Mouse (Mus musculus): ENCODE measurements around the gene Gm3880. TPM values are rescaled to one million over a fixed set of nuclear protein-coding genes. Genes with fewer than 3 reads are reported as not detected.
A peak's percentile ranks its signal among the peaks of the same experiment; 100 is the strongest.
"Not testable (repeated sequence)": the region's sequence is repeated elsewhere in the genome, so short reads cannot be mapped to it uniquely, and the experiment has no call there.

Gene Gm3880
- polyA plus RNA-seq (2016; fragmentation: Nextera tagmentation; extraction: Ambion mirVana): not detected in 2 replicates

DNA sequence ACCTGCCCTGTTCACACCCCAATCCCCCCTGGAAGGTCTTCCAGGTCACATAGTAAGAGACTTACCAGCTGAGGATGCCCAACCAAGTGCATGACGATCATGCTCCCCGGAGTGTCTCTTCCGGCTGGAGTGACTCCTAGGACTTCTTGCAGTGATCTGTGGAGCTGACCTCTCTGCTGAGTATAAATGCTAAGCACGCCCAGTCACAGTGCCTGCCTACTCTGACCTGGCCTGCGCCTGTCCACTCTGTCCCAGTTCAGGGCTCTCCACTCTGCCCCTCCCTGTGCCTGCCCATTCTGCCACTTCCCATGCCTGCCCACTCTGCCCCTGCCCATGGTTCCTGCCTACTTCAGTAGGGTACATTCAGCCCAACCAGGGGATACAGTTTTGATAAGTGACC is at the start of gene Gm3880:
Gene Gm3880 (minus strand): TSS at position 101 of the 400 bp plus-strand sequence.
- H3K36me3 ChIP-seq (replicated peaks); H3K27ac ChIP-seq; H3K27me3 ChIP-seq; H3K4me2 ChIP-seq; H3K9ac ChIP-seq; H3K9me3 ChIP-seq; H3K4me1 ChIP-seq; H3K4me3 ChIP-seq (replicated peaks); ATAC-seq (ENCODE audit: low FRiP score): not testable (repeated sequence)
- WGBS: 86% methylated on average over 5 of the region's 5 CpGs

DNA sequence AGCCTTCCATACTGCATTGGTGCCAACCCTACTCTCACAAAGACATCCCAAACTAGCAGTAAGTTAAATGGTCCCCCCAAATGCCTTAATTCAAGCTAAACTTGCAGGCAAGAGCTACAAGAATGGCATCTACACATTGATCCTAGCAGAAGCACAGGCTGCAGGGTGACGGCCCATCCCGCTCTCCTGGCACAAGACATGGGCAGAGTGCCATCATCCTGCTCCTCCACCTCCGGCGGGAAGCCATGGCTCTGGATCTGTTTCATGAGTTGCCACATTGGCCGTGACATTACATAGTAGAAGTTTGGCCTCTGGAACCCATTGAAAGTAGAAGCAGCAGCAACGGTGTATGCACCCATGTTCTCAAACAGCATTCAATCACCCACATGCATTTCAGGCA is 37.5 kb upstream of the Gm3880 start:
- not testable (repeated sequence) for H3K9me3 ChIP-seq; H3K4me1 ChIP-seq; H3K27me3 ChIP-seq; ATAC-seq (ENCODE audit: low FRiP score); H3K9ac ChIP-seq; H3K27ac ChIP-seq; H3K4me3 ChIP-seq (replicated peaks); H3K36me3 ChIP-seq (replicated peaks); H3K4me2 ChIP-seq
- WGBS: 93% methylated on average over 6 of the region's 6 CpGs

DNA sequence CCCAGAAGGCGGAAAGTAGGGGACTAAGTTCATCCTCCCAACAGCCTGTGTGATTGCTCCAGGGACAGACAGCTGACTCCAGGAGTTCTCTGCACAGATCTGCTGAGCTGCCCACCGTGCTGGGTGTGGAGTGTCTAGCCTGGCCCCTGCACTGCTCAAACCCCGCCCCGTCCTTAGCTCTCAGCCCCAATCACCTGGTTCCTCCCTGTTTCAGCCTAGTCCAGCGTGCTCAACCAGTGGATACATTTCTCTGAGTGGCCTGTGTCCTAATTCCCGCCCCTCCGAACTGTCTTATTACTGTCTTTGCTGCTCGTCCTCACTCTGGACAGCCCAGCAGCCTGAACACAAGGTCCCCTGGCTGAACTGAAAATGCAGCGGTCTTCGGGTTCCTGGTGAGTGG is 20.8 kb upstream of the Gm3880 start, which contains the start of the genes Gm9112 and Dmrtc1b:
Gene Gm9112 (minus strand): TSS at position 101 of the 400 bp plus-strand sequence.
Gene Dmrtc1b (plus strand): TSS at position 331 of the 400 bp plus-strand sequence.
- not testable (repeated sequence) for H3K9ac ChIP-seq; H3K4me2 ChIP-seq; H3K9me3 ChIP-seq; H3K27ac ChIP-seq; H3K4me3 ChIP-seq (replicated peaks); ATAC-seq (ENCODE audit: low FRiP score); H3K36me3 ChIP-seq (replicated peaks); H3K4me1 ChIP-seq
- H3K27me3 ChIP-seq: peaks cover 16% of the 10 kb centered on the region
- WGBS: 87% methylated on average over 9 of the region's 10 CpGs

DNA sequence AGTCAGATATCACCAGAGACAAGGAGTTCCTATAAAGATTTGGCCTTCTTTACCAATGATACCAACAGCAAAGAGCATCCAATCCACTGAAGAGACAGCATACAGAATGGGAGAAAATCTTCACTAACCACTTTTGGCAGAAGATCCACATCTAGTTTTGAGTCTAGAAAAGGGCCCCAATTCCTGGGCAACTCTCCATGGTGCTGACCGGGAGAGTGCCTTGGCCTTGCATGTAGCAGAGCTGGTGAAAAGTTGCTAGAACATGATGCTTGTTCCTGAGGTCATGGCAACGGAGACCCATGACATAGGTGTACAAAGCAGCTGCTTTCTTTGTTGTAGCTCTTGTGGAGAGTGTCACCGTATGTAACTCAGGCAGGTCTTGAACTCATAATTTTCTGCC is 13.9 kb upstream of the Gm3880 start:
- H3K4me2 ChIP-seq; H3K9ac ChIP-seq; ATAC-seq (ENCODE audit: low FRiP score); H3K27ac ChIP-seq; H3K4me1 ChIP-seq; H3K9me3 ChIP-seq; H3K27me3 ChIP-seq; H3K36me3 ChIP-seq (replicated peaks); H3K4me3 ChIP-seq (replicated peaks): not testable (repeated sequence)
- 68% methylated on average over 3 of the region's 3 CpGs for WGBS

DNA sequence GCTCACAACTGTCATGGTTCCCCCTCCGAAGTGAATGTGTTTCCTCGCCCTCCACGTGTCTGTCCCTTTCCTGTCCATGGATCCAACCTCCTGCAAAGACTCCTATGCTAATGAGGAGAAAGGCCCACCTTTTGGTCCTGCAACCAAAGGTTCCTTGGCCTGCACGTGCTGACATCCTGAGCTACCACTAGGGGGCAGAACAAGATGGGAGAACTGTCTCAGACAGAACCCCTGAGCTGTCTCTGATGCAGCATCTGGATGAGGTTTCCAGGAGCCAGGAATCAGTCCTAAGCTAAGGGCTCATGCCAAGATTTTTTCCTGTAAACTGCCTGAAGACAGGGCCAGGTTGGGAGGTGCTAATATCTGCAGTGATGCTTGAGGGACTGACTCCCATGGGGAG is 2.5 kb upstream of the Gm3880 start:
- ATAC-seq (ENCODE audit: low FRiP score): peak; percentile 60; the same call in 1 of the 2 replicates
- not testable (repeated sequence) for H3K9me3 ChIP-seq; H3K9ac ChIP-seq; H3K4me3 ChIP-seq (replicated peaks); H3K4me2 ChIP-seq; H3K27ac ChIP-seq; H3K36me3 ChIP-seq (replicated peaks); H3K27me3 ChIP-seq; H3K4me1 ChIP-seq
- WGBS: 20% methylated on average over 4 of the region's 4 CpGs

DNA sequence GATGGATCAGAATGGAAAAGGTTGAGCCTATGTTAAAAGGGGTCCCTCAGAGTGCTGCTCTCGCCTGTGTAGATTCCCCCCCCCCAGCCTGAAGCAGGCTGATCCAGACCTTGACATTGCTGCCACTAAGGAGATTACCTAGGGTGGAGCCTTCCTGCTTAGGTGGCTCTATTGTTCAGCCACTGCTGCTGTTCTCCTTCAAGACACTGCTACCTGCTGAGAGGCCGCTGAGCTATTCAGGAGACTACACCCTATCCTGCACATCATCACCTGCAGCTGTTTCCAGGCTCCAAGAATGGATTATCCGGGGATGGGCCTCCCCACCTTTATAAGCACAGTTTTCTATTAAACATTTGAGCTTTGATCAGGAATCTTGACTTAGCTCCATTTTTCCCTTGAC is 2.1 kb downstream of the Gm3880 start:
- H3K4me2 ChIP-seq; H3K9me3 ChIP-seq; H3K27ac ChIP-seq; H3K4me1 ChIP-seq; H3K36me3 ChIP-seq (replicated peaks); H3K27me3 ChIP-seq; H3K9ac ChIP-seq; ATAC-seq (ENCODE audit: low FRiP score); H3K4me3 ChIP-seq (replicated peaks): not testable (repeated sequence)
- WGBS: 42% methylated on average over 3 of the region's 3 CpGs

DNA sequence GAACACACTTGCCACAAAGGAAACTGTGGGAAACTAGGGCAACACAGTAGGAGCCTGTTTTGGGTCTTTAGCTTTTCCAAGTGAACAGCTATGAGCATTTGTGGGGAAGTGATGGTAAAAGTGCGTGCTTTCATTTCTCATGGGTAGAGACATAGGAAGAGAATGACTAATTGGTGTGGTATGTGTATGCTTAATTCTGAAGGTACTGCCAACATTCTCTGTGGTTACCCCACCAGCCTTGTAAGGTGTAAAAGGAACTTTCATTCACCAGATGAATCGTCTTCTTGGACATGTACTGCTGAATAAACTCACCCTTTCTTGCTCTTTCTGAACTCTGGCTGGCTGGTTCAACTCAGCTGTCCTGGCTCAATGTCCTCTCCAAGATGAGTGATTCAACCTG is 20.1 kb downstream of the Gm3880 start:
- Histone ChIP-seq H3K4me1 (no peaks in the 10 kb centered on the region), H3K27ac (no peak overlapping the region), H3K9me3 (no peaks in the 10 kb centered on the region), H3K4me2 (no peak overlapping the region), H3K36me3 (replicated peaks) (no peaks in the 10 kb centered on the region), H3K9ac (no peak overlapping the region), H3K27me3 (peaks cover 7% of the 10 kb centered on the region; the same call in 1 of the 2 replicates), H3K4me3 (replicated peaks) (no peak overlapping the region)
- no peak for ATAC-seq (ENCODE audit: low FRiP score)
- 82% methylated on average over 2 of the region's 2 CpGs for WGBS

DNA sequence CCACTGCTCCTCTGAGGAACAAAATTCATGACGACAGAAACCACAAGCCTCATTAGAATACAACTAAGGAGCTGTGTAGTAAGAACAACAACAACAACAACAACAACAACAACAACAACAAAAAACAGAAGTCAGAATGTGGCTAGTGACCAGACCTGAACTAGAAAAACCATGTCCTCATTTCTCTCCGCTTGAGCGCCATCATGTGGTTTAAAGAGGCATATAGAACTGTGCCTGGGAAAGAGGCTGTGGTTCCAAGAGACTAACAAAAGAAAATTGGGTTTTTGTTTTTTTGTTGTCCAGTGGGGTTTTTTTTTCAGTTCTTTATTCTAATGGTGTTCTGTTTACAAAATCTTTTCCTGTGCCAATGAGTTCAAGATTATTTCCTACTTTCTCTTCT is 26.1 kb downstream of the Gm3880 start:
- Histone ChIP-seq H3K4me1 (no peaks in the 10 kb centered on the region), H3K36me3 (replicated peaks) (no peaks in the 10 kb centered on the region), H3K9ac (no peak overlapping the region), H3K9me3 (no peaks in the 10 kb centered on the region), H3K4me2 (no peak overlapping the region), H3K4me3 (replicated peaks) (no peak overlapping the region), H3K27ac (no peak overlapping the region), H3K27me3 (peaks cover 13% of the 10 kb centered on the region; the same call in 1 of the 2 replicates)
- no peak for ATAC-seq (ENCODE audit: low FRiP score)
- WGBS: 20% methylated on average over 3 of the region's 3 CpGs

DNA sequence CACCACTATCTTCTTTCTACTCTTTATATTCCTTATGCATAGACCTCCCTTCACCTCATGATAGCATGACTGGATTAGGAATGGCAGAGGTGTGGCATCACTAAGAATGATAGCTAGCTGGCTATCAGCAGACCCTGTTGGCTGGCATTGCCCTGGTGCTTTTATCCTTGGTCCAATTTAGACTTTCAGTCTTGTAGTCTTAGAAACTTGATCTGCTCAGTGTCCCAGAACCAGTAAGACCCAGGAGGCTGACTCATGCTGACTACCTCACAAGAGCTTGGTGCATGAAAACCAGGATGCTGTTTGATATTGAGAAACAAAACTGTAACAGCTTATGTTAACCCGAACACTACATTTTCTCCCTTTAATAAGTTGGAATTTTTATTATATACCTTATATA is 41.1 kb downstream of the Gm3880 start:
- Histone ChIP-seq H3K27ac (no peak overlapping the region), H3K4me3 (replicated peaks) (no peak overlapping the region), H3K4me1 (no peaks in the 10 kb centered on the region; the same call in 1 of the 2 replicates), H3K27me3 (peaks cover 29% of the 10 kb centered on the region), H3K9me3 (no peaks in the 10 kb centered on the region), H3K36me3 (replicated peaks) (no peaks in the 10 kb centered on the region), H3K4me2 (no peak overlapping the region), H3K9ac (no peak overlapping the region)
- no peak for ATAC-seq (ENCODE audit: low FRiP score)
- WGBS: 83% methylated on average over 1 of the region's 1 CpGs

DNA sequence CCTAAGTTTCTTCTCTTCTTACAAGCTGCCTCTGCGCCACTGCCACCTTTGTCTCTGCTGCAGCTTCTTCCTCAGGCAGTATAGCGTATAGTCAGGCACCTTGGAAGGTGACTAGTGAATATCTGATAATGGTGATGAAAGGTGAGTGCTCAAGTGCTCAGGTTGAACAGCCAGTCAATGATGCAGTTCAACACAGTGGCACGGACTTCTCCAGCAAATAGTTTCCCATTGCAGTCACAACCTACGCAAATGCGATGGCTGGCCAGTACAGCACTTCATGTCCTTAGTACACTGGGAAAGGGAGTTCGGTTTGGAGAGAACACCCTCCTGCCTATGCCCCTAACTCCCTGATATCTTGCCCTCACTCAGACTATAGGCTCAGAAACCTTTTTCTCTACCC is 41.6 kb downstream of the Gm3880 start:
- no peaks in the 10 kb centered on the region for H3K9me3 ChIP-seq
- 42% methylated on average over 6 of the region's 6 CpGs for WGBS
- H3K4me1 ChIP-seq: no peaks in the 10 kb centered on the region; the same call in 1 of the 2 replicates
- peaks cover 29% of the 10 kb centered on the region for H3K27me3 ChIP-seq
- H3K9ac ChIP-seq: no peak overlapping the region
- H3K27ac ChIP-seq: no peak overlapping the region
- ATAC-seq (ENCODE audit: low FRiP score): no peak
- peak overlapping the region; percentile 58 for H3K4me2 ChIP-seq
- H3K4me3 ChIP-seq (replicated peaks): no peak overlapping the region; the same call in 1 of the 2 replicates
- H3K36me3 ChIP-seq (replicated peaks): no peaks in the 10 kb centered on the region

DNA sequence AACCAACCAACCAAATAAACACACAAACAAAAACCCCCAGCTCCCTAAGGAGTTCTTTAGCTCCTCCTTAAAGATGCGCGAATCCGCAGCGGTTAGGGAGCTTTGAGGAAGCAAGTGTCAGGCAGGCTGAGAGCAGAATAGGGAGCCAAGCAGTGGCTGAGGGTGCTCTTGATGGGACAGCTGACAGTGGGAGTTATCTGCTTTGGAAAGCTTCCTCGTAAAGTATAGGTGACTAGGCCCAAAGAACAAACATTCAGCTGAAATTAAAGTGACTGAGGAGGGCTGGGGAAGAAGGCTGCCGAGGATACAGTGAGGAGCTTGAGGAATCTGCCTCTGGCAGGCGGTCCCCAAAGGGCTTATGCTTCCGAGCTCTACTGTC is 42.2 kb downstream of the Gm3880 start:
- H3K4me1 ChIP-seq: no peaks in the 10 kb centered on the region; the same call in 1 of the 2 replicates
- ATAC-seq (ENCODE audit: low FRiP score): no peak
- H3K27ac ChIP-seq: no peak overlapping the region
- H3K4me3 ChIP-seq (replicated peaks): peak overlapping the region; percentile 54
- no peaks in the 10 kb centered on the region for H3K36me3 ChIP-seq (replicated peaks)
- H3K9ac ChIP-seq: peak overlapping the region; percentile 51
- no peaks in the 10 kb centered on the region for H3K9me3 ChIP-seq
- peak overlapping the region; percentile 58 for H3K4me2 ChIP-seq
- H3K27me3 ChIP-seq: peaks cover 29% of the 10 kb centered on the region
- WGBS: 21% methylated on average over 8 of the region's 8 CpGs

DNA sequence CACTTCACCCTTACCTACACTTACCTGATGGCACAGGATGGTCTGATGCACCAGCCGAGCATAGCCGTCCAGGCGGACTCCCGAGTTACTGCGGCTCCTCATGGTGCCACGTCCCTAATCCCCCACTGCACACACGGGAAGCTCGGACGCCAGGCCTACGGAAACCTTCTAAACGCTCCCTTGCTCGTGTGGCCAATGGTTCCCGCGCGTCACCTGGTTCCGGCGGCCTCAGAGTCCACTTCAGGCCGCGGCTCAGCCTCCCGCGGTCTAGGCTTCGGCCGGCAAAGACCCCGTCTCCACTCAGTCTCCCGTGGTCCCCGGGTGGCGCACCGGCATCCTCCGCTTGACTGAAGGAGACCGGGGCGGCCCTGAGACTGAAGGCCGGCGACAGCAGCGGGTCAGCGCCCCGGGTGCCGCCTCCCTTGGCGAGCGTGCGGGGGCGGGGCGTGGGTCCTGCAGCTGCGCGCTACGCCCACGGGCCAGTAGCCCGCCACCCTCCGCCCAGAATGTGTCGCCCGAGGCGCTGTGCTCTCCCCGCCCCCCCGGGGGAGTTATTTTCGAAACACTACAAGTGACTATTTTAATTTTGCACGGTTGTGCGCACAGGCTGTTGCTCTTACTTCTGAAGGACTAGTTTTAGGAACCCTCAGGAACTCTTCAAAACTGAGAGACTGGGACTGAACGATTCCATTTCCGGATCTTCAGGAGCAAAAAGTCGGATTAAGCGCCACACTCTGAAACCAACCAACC is 42.8 kb downstream of the Gm3880 start, which contains the start of gene Phka1:
Gene Phka1 (minus strand): TSS at position 424 of the 750 bp plus-strand sequence.
- Histone ChIP-seq H3K27me3 (peaks cover 29% of the 10 kb centered on the region), H3K4me2 (peak within 1 kb of the TSS; percentile 58), H3K4me1 (no peaks in the 10 kb centered on the region; the same call in 1 of the 2 replicates), H3K9me3 (no peaks in the 10 kb centered on the region), H3K9ac (peak within 1 kb of the TSS; percentile 51), H3K36me3 (replicated peaks) (no peaks in the 10 kb centered on the region), H3K4me3 (replicated peaks) (peak within 1 kb of the TSS; percentile 54), H3K27ac (no peak within 1 kb of the TSS)
- peak; percentile 83 for ATAC-seq (ENCODE audit: low FRiP score)
- 25% methylated on average over 60 of the region's 60 CpGs for WGBS
